Mouse (Mus musculus): ENCODE data around the gene Fyb.

GRCm38 (mm10) chr15:6591527-6591926 lies 68.9 kb downstream of the Fyb start:
- TF ChIP-seq ZC3H11A (IDR thresholded peaks at IDR 0.05; ENCODE audit: borderline replicate concordance, low read depth, low read length) (no peak), MAFK (IDR thresholded peaks at IDR 0.05; ENCODE audit: insufficient read depth, low read depth, low read length) (no peak), ZNF384 (IDR thresholded peaks at IDR 0.05; ENCODE audit: low read depth, low read length) (no peak)
